8 mouse cellular contexts compared by ENCODE assay signal in the genomic region with DNA sequence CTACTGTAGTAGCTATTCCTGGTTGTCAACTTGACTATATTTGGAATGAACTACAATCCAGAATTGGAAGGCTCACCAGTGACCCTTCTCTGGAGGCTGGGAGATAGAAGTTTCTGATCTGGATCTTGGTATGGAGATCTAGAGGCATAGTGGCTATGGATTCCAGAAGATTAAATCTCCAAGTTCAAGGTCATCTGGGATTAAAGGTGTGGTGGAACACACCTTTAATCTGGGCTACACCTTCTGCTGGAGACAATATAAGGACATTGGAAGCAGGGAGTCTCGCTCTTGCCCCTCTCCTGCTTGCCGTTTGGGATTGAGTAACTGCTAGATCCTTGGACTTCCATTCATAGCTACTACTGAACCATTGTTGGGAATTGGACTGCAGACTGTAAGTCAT. TPM values are rescaled to one million over a fixed set of nuclear protein-coding genes. Genes with fewer than 3 reads are reported as not detected.
DNase-seq lines count a peak whose midpoint lies in the region; ATAC-seq and TF ChIP-seq lines count a peak whose summit lies in the region.
"Not testable (repeated sequence)": the region's sequence is repeated elsewhere in the genome, so short reads cannot be mapped to it uniquely, and the experiment has no call there.

A gene (plus strand): TSS at position 301 of the 400 bp plus-strand sequence.

- not testable (repeated sequence) for H3K4me1 ChIP-seq in hindbrain, embryonic 13.5 days (replicated peaks); liver, embryonic 14.5 days (replicated peaks; ENCODE audit: control insufficient read depth in 2 of 2, insufficient read depth in 2 of 2, low read length in 1 of 2); midbrain, embryonic 16.5 days (ENCODE audit: control insufficient read depth, insufficient read depth, low read length)

- H3K4me3 ChIP-seq in hindbrain, embryonic 13.5 days, result peak within 1 kb of the TSS; percentile 64
- peak within 1 kb of the TSS; percentile 24 to 53; a peak in 3 of 4 replicates for H3K4me3 ChIP-seq in liver, embryonic 14.5 days (ENCODE audit: insufficient read depth in 1 of 2, low read depth in 2 of 2, low read length in 2 of 2)
- H3K4me3 ChIP-seq in midbrain, embryonic 16.5 days (ENCODE audit: low read depth, low read length), result peak within 1 kb of the TSS; percentile 73

- not testable (repeated sequence) for H3K27me3 ChIP-seq in hindbrain, embryonic 13.5 days; midbrain, embryonic 16.5 days (ENCODE audit: control insufficient read depth, insufficient read depth, low read depth, low read length)
- H3K27me3 ChIP-seq in liver, embryonic 14.5 days (ENCODE audit: control insufficient read depth, insufficient read depth, low read length), result peaks cover 17% of the 10 kb centered on the region

- peak within 1 kb of the TSS; percentile 82 for H3K9ac ChIP-seq in hindbrain, embryonic 13.5 days
- peak within 1 kb of the TSS; percentile 27; the same call in 1 of the 2 replicates for H3K9ac ChIP-seq in liver, embryonic 14.5 days (replicated peaks)
- peak within 1 kb of the TSS; percentile 78 for H3K9ac ChIP-seq in midbrain, embryonic 16.5 days (ENCODE audit: low read depth, low read length)

- TF ChIP-seq EP300 in liver, embryonic 14.5 days (IDR thresholded peaks at IDR 0.05; ENCODE audit: low read depth), result not testable (repeated sequence)

- H3K9me3 ChIP-seq in hindbrain, embryonic 13.5 days; liver, embryonic 14.5 days (ENCODE audit: control insufficient read depth, low read length); midbrain, embryonic 16.5 days (replicated peaks; ENCODE audit: control insufficient read depth, low read length, poor library complexity, severe bottlenecking): not testable (repeated sequence)

- DNase-seq in adrenal gland, postnatal 14 days; heart, adult 18-20 months; layer of hippocampus, postnatal 25 days (ENCODE audit: extremely low spot score in 1 of 2, low spot score in 1 of 2); liver, embryonic 14.5 days (ENCODE audit: low read depth in 3 of 3, low spot score in 3 of 3); urinary bladder, adult 2 months (ENCODE audit: low spot score): not testable (repeated sequence)

- not testable (repeated sequence) for H3K27ac ChIP-seq in hindbrain, embryonic 13.5 days; liver, embryonic 14.5 days; midbrain, embryonic 16.5 days (ENCODE audit: low read length)

- WGBS in hindbrain, embryonic 13.5 days, result 95% methylated on average over 2 of the region's 2 CpGs
- 65% methylated on average over 2 of the region's 2 CpGs for WGBS in liver, embryonic 14.5 days (ENCODE audit: insufficient replicate concordance)
- 90% methylated on average over 2 of the region's 2 CpGs for WGBS in midbrain, embryonic 16.5 days

- H3K4me2 ChIP-seq in hindbrain, embryonic 13.5 days, result peak within 1 kb of the TSS; percentile 85
- H3K4me2 ChIP-seq in liver, embryonic 14.5 days (ENCODE audit: low read depth), result peak within 1 kb of the TSS; percentile 62
- peak within 1 kb of the TSS; percentile 73 for H3K4me2 ChIP-seq in midbrain, embryonic 16.5 days (ENCODE audit: low read length)

- H3K36me3 ChIP-seq in hindbrain, embryonic 13.5 days; liver, embryonic 14.5 days (replicated peaks; ENCODE audit: control insufficient read depth, insufficient read depth, low read depth); midbrain, embryonic 16.5 days (ENCODE audit: control insufficient read depth, insufficient read depth, low read length): not testable (repeated sequence)

- not testable (repeated sequence) for ATAC-seq in erythroid progenitor cell, adult 5-6 weeks (replicated peaks; ENCODE audit: low FRiP score, poor library complexity, severe bottlenecking); hindbrain, embryonic 13.5 days (ENCODE audit: low FRiP score); liver, embryonic 14.5 days (ENCODE audit: insufficient read depth); midbrain, embryonic 16.5 days

- TF ChIP-seq CTCF in liver, embryonic 14.5 days (IDR thresholded peaks at IDR 0.05; ENCODE audit: low read depth), result not testable (repeated sequence)

RNA-seq across cellular contexts. Expression of the gene that starts here (rescaled TPM):
- total RNA-seq in adrenal gland, postnatal 14 days (2021), result 134 and 144 TPM in 2 replicates
- total RNA-seq in erythroid progenitor cell, adult 5-6 weeks (2015; ENCODE audit: low replicate concordance), result 37.8 and 67.1 TPM in 2 replicates
- 27.3 and 32.0 TPM in 2 replicates for total RNA-seq in erythroid progenitor cell, adult 5-6 weeks (2017; ENCODE audit: low replicate concordance)
- total RNA-seq in heart, adult 18-20 months (2021), result 100 to 1,000 TPM; 136 to 151 TPM
- polyA plus RNA-seq in hindbrain, embryonic 13.5 days (2015; fragmentation: Nextera tagmentation; extraction: Ambion mirVana), result 137 and 141 TPM in 2 replicates
- 100 to 1,000 TPM; 108 to 125 TPM for total RNA-seq in layer of hippocampus, postnatal 25 days (2021)
- 5.2 and 8.8 TPM in 2 replicates for polyA plus RNA-seq in liver, embryonic 14.5 days (2012; rRNA removed)
- 21.4 and 24.7 TPM in 2 replicates for polyA plus RNA-seq in liver, embryonic 14.5 days (2014; fragmentation: Nextera tagmentation; extraction: Ambion mirVana)
- polyA plus RNA-seq in midbrain, embryonic 16.5 days (2015; fragmentation: Nextera tagmentation; extraction: Ambion mirVana), result 143 and 153 TPM in 2 replicates
- 46.2 and 48.0 TPM in 2 replicates for polyA plus RNA-seq in urinary bladder, adult 2 months (2012; rRNA removed)

Comparison
In these comparisons a context has a peak if more than half of its experiments do, and no peak if none do; other contexts are left out.
1. H3K9ac ChIP-seq: peak in every context shown above with its lines; median percentile 82 in hindbrain, embryonic 13.5 days; 78 in midbrain, embryonic 16.5 days; 27 in liver, embryonic 14.5 days.